Mouse (Mus musculus): ENCODE results near the gene Mybl2. TPM values are rescaled to one million over a fixed set of nuclear protein-coding genes. Genes with fewer than 3 reads are reported as not detected.

Gene Mybl2
- polyA plus RNA-seq, 1 experiment from 2014 or later = 32.7 TPM

DNA sequence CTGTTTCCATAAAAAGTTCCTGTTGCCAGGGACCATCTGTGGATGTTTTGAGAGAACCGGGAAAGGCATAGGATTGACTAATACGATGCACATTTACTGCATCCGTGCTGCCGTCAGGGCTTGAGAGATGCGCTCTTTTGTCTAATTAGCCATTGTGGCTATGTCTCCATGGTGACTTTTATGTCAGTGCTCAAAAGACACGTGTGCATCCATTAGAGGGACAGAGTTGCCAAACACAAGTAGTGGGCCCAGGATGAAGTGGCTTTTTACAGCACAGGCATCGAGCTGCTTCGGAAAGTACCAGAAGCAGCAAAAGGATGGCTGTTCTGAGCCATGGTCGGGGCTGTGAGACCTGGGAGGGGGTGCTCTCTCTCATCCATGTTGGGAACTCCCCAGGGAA, 53.9 kb downstream of the Mybl2 start:
- no peak overlapping the region for H3K9ac ChIP-seq (ENCODE audit: low read length)
- no peaks in the 10 kb centered on the region for H3K36me3 ChIP-seq (ENCODE audit: control insufficient read depth, insufficient read depth, low read length)
- no peaks in the 10 kb centered on the region for H3K27me3 ChIP-seq (ENCODE audit: control insufficient read depth, insufficient read depth, low read length)
- ATAC-seq (ENCODE audit: insufficient number of reproducible peaks, low FRiP score, low TSS enrichment, low read depth) (no peak), DNase-seq (ENCODE audit: low spot score) (no peak)
- no peak overlapping the region for H3K4me2 ChIP-seq (ENCODE audit: low read depth, severe bottlenecking)
- no peak overlapping the region for H3K27ac ChIP-seq (replicated peaks; ENCODE audit: low read depth, low read length)
- H3K4me3 ChIP-seq (ENCODE audit: low read depth, low read length) = no peak overlapping the region
- peaks cover 2% of the 10 kb centered on the region; the same call in 1 of the 2 replicates for H3K4me1 ChIP-seq (ENCODE audit: control insufficient read depth, insufficient read depth, low read length)
- whole genome bisulfite sequencing = 86% methylated on average over 9 of the region's 9 CpGs
- no peaks in the 10 kb centered on the region for H3K9me3 ChIP-seq (ENCODE audit: control insufficient read depth, low read length)

- no peak overlapping the region for H3K9ac ChIP-seq (ENCODE audit: low read length)
- no peaks in the 10 kb centered on the region for H3K9me3 ChIP-seq (ENCODE audit: control insufficient read depth, low read length)
- H3K27me3 ChIP-seq (ENCODE audit: control insufficient read depth, insufficient read depth, low read length) = no peaks in the 10 kb centered on the region
- H3K36me3 ChIP-seq (ENCODE audit: control insufficient read depth, insufficient read depth, low read length) = no peaks in the 10 kb centered on the region
- no peak overlapping the region for H3K27ac ChIP-seq (replicated peaks; ENCODE audit: low read depth, low read length)
- no peak overlapping the region for H3K4me3 ChIP-seq (ENCODE audit: low read depth, low read length)
- H3K4me1 ChIP-seq (ENCODE audit: control insufficient read depth, insufficient read depth, low read length) = no peaks in the 10 kb centered on the region
- DNase-seq (ENCODE audit: low spot score) (no peak), ATAC-seq (ENCODE audit: insufficient number of reproducible peaks, low FRiP score, low TSS enrichment, low read depth) (no peak)
- 100% methylated on average over 1 of the region's 1 CpGs for WGBS
- H3K4me2 ChIP-seq (ENCODE audit: low read depth, severe bottlenecking) = no peak overlapping the region
Observed at GRCm38 (mm10) chr2:163110706-163111105, 56.2 kb downstream of the Mybl2 start.

DNA sequence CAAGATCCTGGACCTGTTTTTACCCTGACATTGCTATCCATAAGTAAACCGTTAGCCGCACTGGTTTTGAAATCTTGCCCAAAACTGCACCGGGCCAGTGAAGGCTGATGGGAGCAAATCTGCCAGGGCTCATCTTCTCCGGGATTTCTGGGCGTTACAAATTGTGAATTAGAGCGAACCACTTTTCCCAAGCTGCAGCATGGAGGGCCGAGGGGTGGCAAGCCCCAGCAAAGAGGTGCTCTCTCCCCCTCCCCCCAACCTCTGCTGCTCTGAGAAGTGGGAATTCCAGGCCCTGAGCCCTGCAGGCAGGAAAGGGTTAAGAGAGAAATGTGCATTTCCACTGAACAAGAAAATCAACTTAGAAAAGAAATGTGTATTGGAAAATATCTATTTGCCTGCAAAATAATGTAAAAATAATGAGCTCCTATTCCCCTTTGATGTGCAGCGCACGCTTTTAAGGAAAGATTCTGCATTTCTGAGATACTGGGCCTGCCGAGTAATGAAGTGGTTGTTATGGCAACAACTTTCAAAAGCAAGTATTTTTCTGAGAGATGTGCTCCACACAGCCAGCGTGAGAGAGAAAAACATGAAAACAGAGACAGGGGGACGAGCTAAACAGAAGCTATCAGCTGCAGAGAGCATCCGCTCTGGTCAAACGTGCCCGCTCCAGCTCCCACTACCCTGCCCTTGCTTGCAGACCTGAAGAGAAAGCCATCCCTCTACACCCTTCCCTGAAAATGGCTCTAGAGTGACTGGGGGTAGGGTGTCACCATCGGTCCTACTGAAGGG, 57.1 kb downstream of the Mybl2 start:
- H3K36me3 ChIP-seq (ENCODE audit: control insufficient read depth, insufficient read depth, low read length) = no peaks in the 10 kb centered on the region
- no peaks in the 10 kb centered on the region for H3K9me3 ChIP-seq (ENCODE audit: control insufficient read depth, low read length)
- no peak overlapping the region for H3K4me3 ChIP-seq (ENCODE audit: low read depth, low read length)
- ATAC-seq (ENCODE audit: insufficient number of reproducible peaks, low FRiP score, low TSS enrichment, low read depth) (no peak), DNase-seq (ENCODE audit: low spot score) (no peak)
- no peak overlapping the region for H3K4me2 ChIP-seq (ENCODE audit: low read depth, severe bottlenecking)
- no peaks in the 10 kb centered on the region for H3K4me1 ChIP-seq (ENCODE audit: control insufficient read depth, insufficient read depth, low read length)
- no peak overlapping the region for H3K9ac ChIP-seq (ENCODE audit: low read length)
- no peaks in the 10 kb centered on the region for H3K27me3 ChIP-seq (ENCODE audit: control insufficient read depth, insufficient read depth, low read length)
- no peak overlapping the region for H3K27ac ChIP-seq (replicated peaks; ENCODE audit: low read depth, low read length)
- 72% methylated on average over 16 of the region's 16 CpGs for WGBS

GRCm38 (mm10) chr2:163120626-163121352, 66.3 kb downstream of the Mybl2 start:
- no peak for DNase-seq (ENCODE audit: low spot score)
- Histone ChIP-seq H3K27me3 (ENCODE audit: control insufficient read depth, insufficient read depth, low read length) (peaks cover 5% of the 10 kb centered on the region; the same call in 1 of the 2 replicates), H3K9ac (ENCODE audit: low read length) (no peak overlapping the region), H3K4me3 (ENCODE audit: low read depth, low read length) (no peak overlapping the region), H3K27ac (replicated peaks; ENCODE audit: low read depth, low read length) (no peak overlapping the region), H3K36me3 (ENCODE audit: control insufficient read depth, insufficient read depth, low read length) (no peaks in the 10 kb centered on the region), H3K4me2 (ENCODE audit: low read depth, severe bottlenecking) (no peak overlapping the region), H3K4me1 (ENCODE audit: control insufficient read depth, insufficient read depth, low read length) (peaks cover 2% of the 10 kb centered on the region; the same call in 1 of the 2 replicates), H3K9me3 (ENCODE audit: control insufficient read depth, low read length) (no peaks in the 10 kb centered on the region)
- WGBS = 72% methylated on average over 15 of the region's 15 CpGs
- ATAC-seq (ENCODE audit: insufficient number of reproducible peaks, low FRiP score, low TSS enrichment, low read depth) = no peak

- Histone ChIP-seq H3K27ac (replicated peaks; ENCODE audit: low read depth, low read length) (no peak overlapping the region), H3K4me2 (ENCODE audit: low read depth, severe bottlenecking) (no peak overlapping the region), H3K9me3 (ENCODE audit: control insufficient read depth, low read length) (no peaks in the 10 kb centered on the region), H3K9ac (ENCODE audit: low read length) (no peak overlapping the region), H3K4me1 (ENCODE audit: control insufficient read depth, insufficient read depth, low read length) (peaks cover 2% of the 10 kb centered on the region; the same call in 1 of the 2 replicates), H3K36me3 (ENCODE audit: control insufficient read depth, insufficient read depth, low read length) (no peaks in the 10 kb centered on the region), H3K4me3 (ENCODE audit: low read depth, low read length) (no peak overlapping the region), H3K27me3 (ENCODE audit: control insufficient read depth, insufficient read depth, low read length) (peaks cover 5% of the 10 kb centered on the region; the same call in 1 of the 2 replicates)
- ATAC-seq (ENCODE audit: insufficient number of reproducible peaks, low FRiP score, low TSS enrichment, low read depth) (no peak), DNase-seq (ENCODE audit: low spot score) (no peak)
- 90% methylated on average over 3 of the region's 3 CpGs for WGBS
Observed at GRCm38 (mm10) chr2:163121353-163121660, 66.8 kb downstream of the Mybl2 start.

DNA sequence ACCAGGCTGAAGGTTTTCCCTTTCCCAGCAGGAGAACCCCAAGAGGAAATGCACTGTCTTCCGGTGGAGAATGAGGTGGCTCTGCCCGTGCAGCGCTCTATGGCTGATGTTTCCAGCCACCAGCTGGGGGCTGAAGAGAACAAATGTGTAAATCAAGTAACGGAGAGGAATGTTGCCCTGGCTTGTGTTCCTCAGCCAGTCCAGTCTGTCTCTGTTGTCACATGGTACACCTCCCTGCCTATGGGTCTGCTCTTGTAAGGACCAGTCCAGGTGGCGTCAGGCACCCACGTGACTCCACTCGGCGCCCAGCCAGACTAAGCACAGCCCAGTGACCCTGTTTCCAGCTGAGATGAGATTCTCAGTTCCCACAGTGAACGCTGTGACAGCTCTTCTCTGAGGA, 67.8 kb downstream of the Mybl2 start:
- Histone ChIP-seq H3K27me3 (ENCODE audit: control insufficient read depth, insufficient read depth, low read length) (peaks cover 5% of the 10 kb centered on the region; the same call in 1 of the 2 replicates), H3K9ac (ENCODE audit: low read length) (no peak overlapping the region), H3K4me2 (ENCODE audit: low read depth, severe bottlenecking) (peak overlapping the region; percentile 18; the same call in 1 of the 2 replicates), H3K4me3 (ENCODE audit: low read depth, low read length) (no peak overlapping the region), H3K27ac (replicated peaks; ENCODE audit: low read depth, low read length) (no peak overlapping the region), H3K36me3 (ENCODE audit: control insufficient read depth, insufficient read depth, low read length) (no peaks in the 10 kb centered on the region), H3K4me1 (ENCODE audit: control insufficient read depth, insufficient read depth, low read length) (peaks cover 2% of the 10 kb centered on the region; the same call in 1 of the 2 replicates), H3K9me3 (ENCODE audit: control insufficient read depth, low read length) (0 out of 2 replicates have a peak, but pooled peaks cover under 1% of the 10 kb centered on the region)
- 16% methylated on average over 9 of the region's 9 CpGs for WGBS
- DNase-seq (ENCODE audit: low spot score) (peak; percentile 76), ATAC-seq (ENCODE audit: insufficient number of reproducible peaks, low FRiP score, low TSS enrichment, low read depth) (peak; percentile 98)

DNA sequence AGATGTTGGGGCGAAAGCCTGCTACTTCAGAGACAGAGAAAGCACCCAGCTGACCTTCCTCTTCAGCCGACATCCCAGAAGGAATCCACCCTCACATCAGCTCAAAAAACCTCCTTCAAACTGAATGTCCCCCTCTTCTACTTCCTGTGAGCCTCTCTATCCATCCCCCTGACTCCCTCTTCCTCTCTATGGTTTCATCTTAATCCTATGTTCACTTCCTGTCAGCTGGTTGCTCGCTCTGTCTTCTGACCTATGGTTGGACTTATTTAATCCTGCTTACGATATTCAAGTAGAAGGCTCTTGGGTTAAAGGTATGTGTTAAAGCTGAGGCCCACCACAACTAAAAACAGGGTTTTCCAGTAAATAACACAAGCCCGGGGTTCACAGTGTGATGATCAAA, 69.0 kb downstream of the Mybl2 start:
- Histone ChIP-seq H3K4me1 (ENCODE audit: control insufficient read depth, insufficient read depth, low read length) (peaks cover 2% of the 10 kb centered on the region; the same call in 1 of the 2 replicates), H3K36me3 (ENCODE audit: control insufficient read depth, insufficient read depth, low read length) (no peaks in the 10 kb centered on the region), H3K9ac (ENCODE audit: low read length) (no peak overlapping the region), H3K27me3 (ENCODE audit: control insufficient read depth, insufficient read depth, low read length) (peaks cover 5% of the 10 kb centered on the region; the same call in 1 of the 2 replicates), H3K9me3 (ENCODE audit: control insufficient read depth, low read length) (0 out of 2 replicates have a peak, but pooled peaks cover 2% of the 10 kb centered on the region), H3K4me3 (ENCODE audit: low read depth, low read length) (no peak overlapping the region), H3K4me2 (ENCODE audit: low read depth, severe bottlenecking) (no peak overlapping the region), H3K27ac (replicated peaks; ENCODE audit: low read depth, low read length) (no peak overlapping the region)
- DNase-seq (ENCODE audit: low spot score) = no peak
- WGBS = 86% methylated on average over 5 of the region's 5 CpGs
- ATAC-seq (ENCODE audit: insufficient number of reproducible peaks, low FRiP score, low TSS enrichment, low read depth) = no peak

GRCm38 (mm10) chr2:163130837-163131236, 76.3 kb downstream of the Mybl2 start:
- DNase-seq (ENCODE audit: low spot score) (no peak), ATAC-seq (ENCODE audit: insufficient number of reproducible peaks, low FRiP score, low TSS enrichment, low read depth) (no peak)
- Histone ChIP-seq H3K4me2 (ENCODE audit: low read depth, severe bottlenecking) (no peak overlapping the region), H3K9me3 (ENCODE audit: control insufficient read depth, low read length) (0 out of 2 replicates have a peak, but pooled peaks cover 2% of the 10 kb centered on the region), H3K27ac (replicated peaks; ENCODE audit: low read depth, low read length) (no peak overlapping the region), H3K9ac (ENCODE audit: low read length) (no peak overlapping the region), H3K27me3 (ENCODE audit: control insufficient read depth, insufficient read depth, low read length) (no peaks in the 10 kb centered on the region), H3K36me3 (ENCODE audit: control insufficient read depth, insufficient read depth, low read length) (no peaks in the 10 kb centered on the region), H3K4me1 (ENCODE audit: control insufficient read depth, insufficient read depth, low read length) (no peaks in the 10 kb centered on the region), H3K4me3 (ENCODE audit: low read depth, low read length) (no peak overlapping the region)
- 78% methylated on average over 5 of the region's 5 CpGs for WGBS

Measured in limb, embryonic 11.5 days (tissue).